9 mouse cellular contexts compared by ENCODE assay signal in the genomic region with DNA sequence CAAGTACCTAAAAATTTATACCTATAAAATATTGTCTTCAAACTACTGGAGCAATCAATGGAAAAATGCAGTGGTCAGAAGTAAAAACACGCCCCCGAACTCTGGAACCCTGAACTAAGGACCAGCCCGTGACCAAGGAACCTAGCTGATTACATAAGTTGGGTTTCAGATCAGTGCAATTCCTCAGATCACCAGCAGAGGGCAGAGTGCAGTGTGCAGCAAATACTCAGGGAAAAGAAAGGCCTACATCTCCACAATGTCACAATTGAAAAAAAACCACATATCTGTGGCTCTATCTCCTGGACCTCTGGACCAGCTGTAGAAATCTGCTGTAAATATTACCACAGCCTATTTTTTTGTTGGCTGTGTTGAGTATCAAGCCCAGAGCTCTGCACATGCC. TPM values are rescaled to one million over a fixed set of nuclear protein-coding genes. Genes with fewer than 3 reads are reported as not detected.
DNase-seq lines count a peak whose midpoint lies in the region; ATAC-seq and TF ChIP-seq lines count a peak whose summit lies in the region.
"Had no signal": no experiment of that assay in that cellular context is flagged by ENCODE, and none has a peak within 500 bp of the region (broad histone marks: within the 10 kb centered on the region; RNA-seq: fewer than 3 reads in every experiment).

No protein-coding gene starts in this region.

- WGBS in heart, adult 2 months = 14% methylated on average over 3 of the region's 3 CpGs
- WGBS in heart, embryonic 11.5 days (ENCODE audit: insufficient replicate concordance) = 27% methylated on average over 3 of the region's 3 CpGs
- 52% methylated on average over 3 of the region's 3 CpGs for WGBS in embryonic facial prominence, embryonic 11.5 days

- no peak for TF ChIP-seq POLR2A in heart, adult 2 months (IDR thresholded peaks at IDR 0.05; ENCODE audit: insufficient read depth, low read depth, low read length)

- H3K9ac ChIP-seq in heart, adult 2 months (ENCODE audit: low read depth, low read length) = no peak overlapping the region
- H3K9ac ChIP-seq in heart, embryonic 11.5 days (ENCODE audit: low read depth, low read length) = no peak overlapping the region
- no peak overlapping the region for H3K9ac ChIP-seq in embryonic facial prominence, embryonic 11.5 days (replicated peaks; ENCODE audit: low read length)
- H3K9ac ChIP-seq: midbrain, embryonic 12.5 days had no signal

- DNase-seq in heart, adult 2 months = peak; percentile 75 to 78
- peak; percentile 76 to 84 for DNase-seq in adrenal gland, postnatal 36 days
- peak; percentile 87 for DNase-seq in embryonic facial prominence, embryonic 11.5 days (ENCODE audit: low spot score)
- DNase-seq in left cerebral cortex, postnatal 14 days (ENCODE audit: low spot score in 2 of 2) = peak; percentile 85 to 87
- DNase-seq in naive thymus-derived CD4-positive, alpha-beta T cell, adult 2 months (ENCODE audit: low read depth) = peak; percentile 88
- DNase-seq in splenic B cell, adult 2 months (ENCODE audit: low read depth, low spot score) = peak; percentile 88

- 0 out of 2 replicates have a peak, but pooled peaks have one; percentile 100 for TF ChIP-seq CTCF in heart, adult 2 months (IDR thresholded peaks at IDR 0.05)

- peaks cover 4% of the 10 kb centered on the region for H3K36me3 ChIP-seq in heart, adult 2 months (ENCODE audit: control insufficient read depth, insufficient read depth, low read length)
- H3K36me3 ChIP-seq in heart, embryonic 11.5 days (ENCODE audit: control insufficient read depth, insufficient read depth, low read length) = peaks cover 23% of the 10 kb centered on the region
- no peaks in the 10 kb centered on the region for H3K36me3 ChIP-seq in embryonic facial prominence, embryonic 11.5 days (replicated peaks; ENCODE audit: control insufficient read depth, insufficient read depth, low read depth, low read length)
- peaks cover 4% of the 10 kb centered on the region; the same call in 1 of the 2 replicates for H3K36me3 ChIP-seq in splenic B cell, adult 2 months (ENCODE audit: control insufficient read depth, insufficient read depth, low read length, poor library complexity, severe bottlenecking)

- intact Hi-C loops in heart, adult 2 months (cut with DNase I) = loop anchor here (2.0 to 5.0 kb wide), 2 partner anchors 20 to 65 kb away; a partner anchor contains a TSS
- intact Hi-C loops in left cerebral cortex, postnatal 14 days (cut with DNase I) = loop anchor here (5.0 kb wide), 1 partner anchor 65 kb away; a partner anchor contains a TSS

- no peaks in the 10 kb centered on the region for H3K79me2 ChIP-seq in heart, adult 2 months (replicated peaks; ENCODE audit: control insufficient read depth, insufficient read depth, low read length)

- ATAC-seq in heart, embryonic 11.5 days (replicated peaks; ENCODE audit: insufficient number of reproducible peaks, low FRiP score, low TSS enrichment) = no peak
- no peak for ATAC-seq in embryonic facial prominence, embryonic 11.5 days (replicated peaks; ENCODE audit: insufficient number of reproducible peaks, low FRiP score, low TSS enrichment, low read depth)
- peak; percentile 66 to 75; a peak in 3 of 4 replicates for ATAC-seq in hematopoietic stem cell, adult 5-6 weeks (replicated peaks in 1 of 2; ENCODE audit: insufficient read depth in 1 of 2, low FRiP score in 2 of 2, low TSS enrichment in 1 of 2, low read depth in 1 of 2, poor library complexity in 2 of 2, severe bottlenecking in 2 of 2)

- no peaks in the 10 kb centered on the region for H3K9me3 ChIP-seq in heart, embryonic 11.5 days (replicated peaks; ENCODE audit: control insufficient read depth, low read length)
- no peaks in the 10 kb centered on the region for H3K9me3 ChIP-seq in embryonic facial prominence, embryonic 11.5 days (replicated peaks; ENCODE audit: control insufficient read depth, low read length)
- H3K9me3 ChIP-seq: midbrain, embryonic 12.5 days had no signal

- H3K4me3 ChIP-seq in heart, adult 2 months = no peak overlapping the region
- no peak overlapping the region for H3K4me3 ChIP-seq in heart, embryonic 11.5 days (ENCODE audit: low read depth, low read length)
- H3K4me3 ChIP-seq in embryonic facial prominence, embryonic 11.5 days (ENCODE audit: low read depth, low read length) = no peak overlapping the region
- H3K4me3 ChIP-seq: midbrain, embryonic 12.5 days had no signal

- H3K4me1 ChIP-seq in heart, adult 2 months (ENCODE audit: control insufficient read depth, insufficient read depth, low read length) = no peaks in the 10 kb centered on the region; the same call in none of the 2 replicates
- H3K4me1 ChIP-seq in heart, embryonic 11.5 days (ENCODE audit: control insufficient read depth, insufficient read depth, low read length) = no peaks in the 10 kb centered on the region
- no peaks in the 10 kb centered on the region for H3K4me1 ChIP-seq in embryonic facial prominence, embryonic 11.5 days (ENCODE audit: control insufficient read depth, insufficient read depth, low read length)
- H3K4me1 ChIP-seq: midbrain, embryonic 12.5 days had no signal

- H3K27ac ChIP-seq in heart, adult 2 months = peak overlapping the region; percentile 16; the same call in 1 of the 2 replicates
- H3K27ac ChIP-seq in heart, embryonic 11.5 days (ENCODE audit: low read depth, low read length) = no peak overlapping the region
- no peak overlapping the region for H3K27ac ChIP-seq in embryonic facial prominence, embryonic 11.5 days (replicated peaks; ENCODE audit: low read depth, low read length)
- H3K27ac ChIP-seq: midbrain, embryonic 12.5 days had no signal

- no peaks in the 10 kb centered on the region for H3K27me3 ChIP-seq in heart, adult 2 months (ENCODE audit: control insufficient read depth, insufficient read depth, low read length)
- H3K27me3 ChIP-seq in heart, embryonic 11.5 days (ENCODE audit: control insufficient read depth, insufficient read depth, low read length) = no peaks in the 10 kb centered on the region
- no peaks in the 10 kb centered on the region for H3K27me3 ChIP-seq in embryonic facial prominence, embryonic 11.5 days (ENCODE audit: control insufficient read depth, insufficient read depth, low read length)
- H3K27me3 ChIP-seq in splenic B cell, adult 2 months (ENCODE audit: control insufficient read depth, insufficient read depth, low read length, poor library complexity, severe bottlenecking) = no peaks in the 10 kb centered on the region
- H3K27me3 ChIP-seq: midbrain, embryonic 12.5 days had no signal

- no peak overlapping the region for H3K4me2 ChIP-seq in heart, embryonic 11.5 days
- H3K4me2 ChIP-seq in embryonic facial prominence, embryonic 11.5 days (ENCODE audit: low read depth, low read length) = no peak overlapping the region
- H3K4me2 ChIP-seq: midbrain, embryonic 12.5 days had no signal

- TF ChIP-seq EP300 in heart, adult 2 months (IDR thresholded peaks at IDR 0.05; ENCODE audit: insufficient read depth, low read depth, low read length) = peak; percentile 45; the same call in 1 of the 2 replicates

RNA-seq across cellular contexts. Expression of a gene that starts 13.1 kb away (rescaled TPM):
- total RNA-seq in heart, adult 2 months (2021) = 10 to 100 TPM; 43.9 to 49.8 TPM
- polyA plus RNA-seq in heart, adult 2 months (2012; rRNA removed) = 26.4 and 41.6 TPM in 2 replicates
- polyA plus RNA-seq in heart, embryonic 11.5 days (2014; fragmentation: Nextera tagmentation; extraction: Ambion mirVana) = 14.5 and 19.0 TPM in 2 replicates
- total RNA-seq in adrenal gland, postnatal 36 days (2021) = 10 to 100 TPM; 37.6 to 40.5 TPM
- 12.8 and 14.9 TPM in 2 replicates for polyA plus RNA-seq in embryonic facial prominence, embryonic 11.5 days (2014; fragmentation: Nextera tagmentation; extraction: Ambion mirVana)
- total RNA-seq in hematopoietic stem cell, adult 5-6 weeks (2017) = 32.2 and 34.8 TPM in 2 replicates
- total RNA-seq in left cerebral cortex, postnatal 14 days (2021) = 10 to 100 TPM; 12.5 to 14.6 TPM

Comparison
In these comparisons a context has a peak if more than half of its experiments do, and no peak if none do; other contexts are left out.
1. ATAC-seq: peak in hematopoietic stem cell, adult 5-6 weeks (2 of 2); none in heart, embryonic 11.5 days (single experiment) and embryonic facial prominence, embryonic 11.5 days (single experiment).
2. Peak in every context shown above with its lines, with median percentiles within 50 percentile points of each other: DNase-seq.